In genomic region chr12:13118026-13118425, GRCm38 (mm10) we compare ENCODE assay signal across 20 mouse cellular contexts.
DNase-seq lines count a peak whose midpoint lies in the region; ATAC-seq and TF ChIP-seq lines count a peak whose summit lies in the region.
"Had no signal": no experiment of that assay in that cellular context is flagged by ENCODE, and none has a peak within 500 bp of the region (broad histone marks: within the 10 kb centered on the region; RNA-seq: fewer than 3 reads in every experiment).

No protein-coding gene starts in this region.

- no peaks in the 10 kb centered on the region for H3K36me3 ChIP-seq in heart, embryonic 11.5 days (ENCODE audit: control insufficient read depth, insufficient read depth, low read length)
- no peaks in the 10 kb centered on the region for H3K36me3 ChIP-seq in lung, postnatal 0 days (ENCODE audit: insufficient read depth, low read length)
- H3K36me3 ChIP-seq in heart, embryonic 13.5 days = no peaks in the 10 kb centered on the region
- H3K36me3 ChIP-seq in thymus, adult 2 months (ENCODE audit: control insufficient read depth, insufficient read depth, low read length) = no peaks in the 10 kb centered on the region
- H3K36me3 ChIP-seq: embryonic facial prominence, embryonic 12.5 days; hindbrain, embryonic 10.5 days; liver, embryonic 13.5 days; midbrain, embryonic 10.5 days; neural tube, embryonic 12.5 days; stomach, embryonic 15.5 days had no signal

- TF ChIP-seq POLR2A in lung, adult 2 months (IDR thresholded peaks at IDR 0.05; ENCODE audit: borderline replicate concordance, extremely low read depth, low read depth, low read length) = no peak
- TF ChIP-seq POLR2A in thymus, adult 2 months (IDR thresholded peaks at IDR 0.05; ENCODE audit: control insufficient read depth, extremely low read depth, insufficient read depth, low read length, poor library complexity) = no peak

- no peaks in the 10 kb centered on the region for H3K9me3 ChIP-seq in heart, embryonic 11.5 days (replicated peaks; ENCODE audit: control insufficient read depth, low read length)
- no peaks in the 10 kb centered on the region for H3K9me3 ChIP-seq in lung, postnatal 0 days (ENCODE audit: low read length)
- no peaks in the 10 kb centered on the region for H3K9me3 ChIP-seq in heart, embryonic 13.5 days
- H3K9me3 ChIP-seq: embryonic facial prominence, embryonic 12.5 days; hindbrain, embryonic 10.5 days; liver, embryonic 13.5 days; midbrain, embryonic 10.5 days; neural tube, embryonic 12.5 days; stomach, embryonic 15.5 days had no signal

- intact Hi-C loops in heart, postnatal 36 days (cut with DNase I) = loop anchor here (1.0 to 10.0 kb wide), 4 partner anchors 27 to 173 kb away; partner anchors contain the start of gene Mycn

- H3K4me1 ChIP-seq in heart, embryonic 11.5 days (ENCODE audit: control insufficient read depth, insufficient read depth, low read length) = peaks cover 7% of the 10 kb centered on the region
- H3K4me1 ChIP-seq in lung, postnatal 0 days (ENCODE audit: insufficient read depth, low read depth, low read length) = peaks cover 8% of the 10 kb centered on the region
- peaks cover 13% of the 10 kb centered on the region for H3K4me1 ChIP-seq in lung, adult 2 months (ENCODE audit: control insufficient read depth, insufficient read depth, low read length)
- peaks cover 79% of the 10 kb centered on the region for H3K4me1 ChIP-seq in heart, embryonic 13.5 days
- H3K4me1 ChIP-seq in thymus, adult 2 months (replicated peaks; ENCODE audit: control insufficient read depth, insufficient read depth, low read length) = no peaks in the 10 kb centered on the region
- H3K4me1 ChIP-seq: liver, embryonic 13.5 days; stomach, embryonic 15.5 days had no signal

- TF ChIP-seq EP300 in lung, postnatal 0 days (IDR thresholded peaks at IDR 0.05) = no peak

- H3K9ac ChIP-seq in heart, embryonic 11.5 days (ENCODE audit: low read depth, low read length) = no peak overlapping the region
- H3K9ac ChIP-seq in lung, postnatal 0 days (replicated peaks; ENCODE audit: low read depth) = no peak overlapping the region
- no peak overlapping the region for H3K9ac ChIP-seq in heart, embryonic 13.5 days
- H3K9ac ChIP-seq: embryonic facial prominence, embryonic 12.5 days; forebrain, postnatal 0 days; liver, embryonic 13.5 days; neural tube, embryonic 12.5 days; stomach, embryonic 15.5 days had no signal

- H3K4me3 ChIP-seq in heart, embryonic 11.5 days (ENCODE audit: low read depth, low read length) = no peak overlapping the region
- no peak overlapping the region for H3K4me3 ChIP-seq in lung, postnatal 0 days (ENCODE audit: low read depth, low read length)
- no peak overlapping the region for H3K4me3 ChIP-seq in lung, adult 2 months (replicated peaks; ENCODE audit: extremely low read depth, low read depth, low read length)
- no peak overlapping the region for H3K4me3 ChIP-seq in heart, embryonic 13.5 days
- H3K4me3 ChIP-seq in thymus, adult 2 months (ENCODE audit: control insufficient read depth, insufficient read depth, low read length) = no peak overlapping the region
- H3K4me3 ChIP-seq: embryonic facial prominence, embryonic 12.5 days; hindbrain, embryonic 10.5 days; liver, embryonic 13.5 days; midbrain, embryonic 10.5 days; neural tube, embryonic 12.5 days; stomach, embryonic 15.5 days had no signal

- H3K27ac ChIP-seq in heart, embryonic 11.5 days (ENCODE audit: low read depth, low read length) = no peak overlapping the region
- no peak overlapping the region for H3K27ac ChIP-seq in lung, postnatal 0 days (ENCODE audit: low read length)
- peak overlapping the region; percentile 46; the same call in 1 of the 2 replicates for H3K27ac ChIP-seq in heart, embryonic 13.5 days (replicated peaks)
- H3K27ac ChIP-seq in thymus, adult 2 months (ENCODE audit: control insufficient read depth, insufficient read depth, low read length) = no peak overlapping the region
- H3K27ac ChIP-seq: embryonic facial prominence, embryonic 12.5 days; hindbrain, embryonic 10.5 days; liver, embryonic 13.5 days; midbrain, embryonic 10.5 days; neural tube, embryonic 12.5 days; stomach, embryonic 15.5 days had no signal

- H3K4me2 ChIP-seq in heart, embryonic 11.5 days = no peak overlapping the region
- no peak overlapping the region for H3K4me2 ChIP-seq in lung, postnatal 0 days (replicated peaks; ENCODE audit: low read depth, low read length)
- H3K4me2 ChIP-seq in heart, embryonic 13.5 days = no peak overlapping the region
- H3K4me2 ChIP-seq: embryonic facial prominence, embryonic 12.5 days; liver, embryonic 13.5 days; neural tube, embryonic 12.5 days; stomach, embryonic 15.5 days had no signal

- no peak for ATAC-seq in heart, embryonic 11.5 days (replicated peaks; ENCODE audit: insufficient number of reproducible peaks, low FRiP score, low TSS enrichment)
- peak; percentile 26; the same call in 1 of the 2 replicates for ATAC-seq in lung, postnatal 0 days
- ATAC-seq in heart, embryonic 13.5 days (ENCODE audit: extremely low read depth, insufficient number of reproducible peaks, low FRiP score, low TSS enrichment) = no peak
- ATAC-seq: forebrain, postnatal 0 days had no signal

- DNase-seq in heart, adult 11 months = peak; percentile 96
- no peak for DNase-seq in lung, postnatal 0 days (ENCODE audit: low spot score)
- no peak for DNase-seq in lung, adult 2 months
- peak; percentile 21 to 33 for DNase-seq in heart, postnatal 36 days
- DNase-seq in T-cell, adult 2 months (ENCODE audit: low spot score) = no peak
- DNase-seq in thymus, adult 2 months = no peak
- DNase-seq: B cell, adult 2 months; cerebellum, adult 18-20 months; forebrain, postnatal 0 days; kidney, postnatal 10 days; left cerebral cortex, postnatal 4 days; liver, embryonic 13.5 days; spleen, adult 18-20 months had no signal

- no peaks in the 10 kb centered on the region for H3K27me3 ChIP-seq in heart, embryonic 11.5 days (ENCODE audit: control insufficient read depth, insufficient read depth, low read length)
- no peaks in the 10 kb centered on the region for H3K27me3 ChIP-seq in lung, postnatal 0 days (replicated peaks; ENCODE audit: insufficient read depth, low read length)
- no peaks in the 10 kb centered on the region for H3K27me3 ChIP-seq in heart, embryonic 13.5 days (replicated peaks)
- H3K27me3 ChIP-seq in thymus, adult 2 months (ENCODE audit: control insufficient read depth, insufficient read depth, low read length) = no peaks in the 10 kb centered on the region
- H3K27me3 ChIP-seq: embryonic facial prominence, embryonic 12.5 days; liver, embryonic 13.5 days; neural tube, embryonic 12.5 days; stomach, embryonic 15.5 days had no signal

- 47% methylated on average over 9 of the region's 9 CpGs for WGBS in heart, embryonic 11.5 days (ENCODE audit: insufficient replicate concordance)
- WGBS in lung, postnatal 0 days = 46% methylated on average over 9 of the region's 9 CpGs
- 32% methylated on average over 9 of the region's 9 CpGs for WGBS in lung, adult 2 months
- 44% methylated on average over 9 of the region's 9 CpGs for WGBS in heart, embryonic 13.5 days
- 83% methylated on average over 9 of the region's 9 CpGs for WGBS in thymus, adult 2 months

- TF ChIP-seq CTCF in lung, postnatal 0 days (IDR thresholded peaks at IDR 0.05) = no peak
- TF ChIP-seq CTCF in lung, adult 2 months (IDR thresholded peaks at IDR 0.05; ENCODE audit: insufficient read depth, low read length) = no peak
- TF ChIP-seq CTCF in thymus, adult 2 months (IDR thresholded peaks at IDR 0.05; ENCODE audit: borderline replicate concordance, control insufficient read depth, extremely low read depth, insufficient read depth, low read length, poor library complexity) = no peak

Comparison
In these comparisons a context has a peak if more than half of its experiments do, and no peak if none do; other contexts are left out.
1. DNase-seq: peak in heart, adult 11 months (single experiment) and heart, postnatal 36 days (2 of 2); none in lung, postnatal 0 days (single experiment), lung, adult 2 months (single experiment), T-cell, adult 2 months (single experiment) and thymus, adult 2 months (single experiment).